Mouse (Mus musculus) left cerebral cortex, adult 11 months (tissue): ENCODE data around the gene 6330403K07Rik.

ENCODE experiments used
- DNase-seq: peaks from one replicate; pipeline ENCODE4 v3.0.0; 2022; ENCODE audit warnings: low spot score

The 6330403K07Rik gene

GRCm38 (mm10) chr11:70982557-70983228 is 50.6 kb downstream of the 6330403K07Rik start, which contains the start of gene C1qbp:
Gene C1qbp (minus strand): TSS chr11:70983026.
- peak; percentile 87 for DNase-seq

DNA sequence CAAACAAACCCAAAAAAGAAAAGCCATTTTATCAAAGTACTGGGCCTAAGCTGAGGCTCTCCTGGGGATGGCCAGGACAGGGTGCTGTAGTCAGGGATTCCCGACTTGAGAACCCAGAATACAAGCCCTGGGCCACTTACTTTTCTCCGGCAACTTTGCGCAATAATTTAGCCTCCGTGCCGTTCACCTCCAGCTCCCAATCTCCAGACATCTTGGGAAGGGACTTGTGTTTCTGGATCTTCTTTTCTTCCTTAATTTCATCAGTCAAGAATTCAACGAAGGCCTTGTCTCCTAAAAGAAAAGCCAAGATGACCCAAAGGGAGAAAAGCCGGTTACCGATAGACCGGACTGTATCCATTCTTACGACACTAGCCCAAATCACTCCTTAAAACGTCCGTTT is 51.3 kb downstream of the 6330403K07Rik start:
- DNase-seq: no peak
